Mouse (Mus musculus) left cerebral cortex, postnatal 14 days (tissue): ENCODE results near the gene Scaf1. TPM values are rescaled to one million over a fixed set of nuclear protein-coding genes. Genes with fewer than 3 reads are reported as not detected.
"Not testable (repeated sequence)": the region's sequence is repeated elsewhere in the genome, so short reads cannot be mapped to it uniquely, and the experiment has no call there.

Source experiments
- DNase-seq, 2 experiments: peaks; one replicate each; pipeline ENCODE4 v3.0.0; 2021 to 2022; ENCODE audit warnings: low spot score in 2 of 2, mixed read lengths in 1 of 2
- intact Hi-C: fragments of 180-260 bp; cut with DNase I; formaldehyde crosslinking; loops from one replicate; pipeline ENCODE4 v1.15.1; 2025
- total RNA-seq, 2 experiments: library from RNA; stranded (reverse); gene quantifications; 2 replicates each; pipeline ENCODE4 v1.2.3; 2021

Gene Scaf1
- total RNA-seq, 2 experiments from 2014 or later = 153 to 162 TPM

GRCm38 (mm10) chr7:45023711-45024110 lies 7.5 kb upstream of the Scaf1 start:
- intact Hi-C loops, DNase-seq: not testable (repeated sequence)

- intact Hi-C loops = no loop called here
- DNase-seq = no peak
Observed at GRCm38 (mm10) chr7:45020225-45020624, 4.1 kb upstream of the Scaf1 start.

- no peak for DNase-seq
- intact Hi-C loops = loop anchor here (5.0 kb wide), 1 partner anchor 33 kb away; the partner anchor contains the start of gene Prr12
Observed at GRCm38 (mm10) chr7:45019031-45019571, 2.9 kb upstream of the Scaf1 start.

GRCm38 (mm10) chr7:45017242-45018061 lies 1.3 kb upstream of the Scaf1 start, which contains the start of gene Rras:
Gene Rras (plus strand): TSS chr7:45017961.
- DNase-seq = peak; percentile 80 to 88
- intact Hi-C loops = loop anchor here (5.0 kb wide), 1 partner anchor 35 kb away; the partner anchor contains the start of gene Prr12

- intact Hi-C loops = loop anchor here (5.0 kb wide), 1 partner anchor 36 kb away; the partner anchor contains the start of gene Prr12
- DNase-seq = no peak
Observed at GRCm38 (mm10) chr7:45016761-45017160, 598 bp upstream of the Scaf1 start.

- intact Hi-C loops = loop anchor here (5.0 kb wide), 1 partner anchor 37 kb away; the partner anchor contains the start of gene Prr12
Observed at GRCm38 (mm10) chr7:45015344-45015956, 713 bp downstream of the Scaf1 start.

GRCm38 (mm10) chr7:45014096-45014451 lies 2.1 kb downstream of the Scaf1 start:
- DNase-seq = no peak
- intact Hi-C loops = no loop called here

More at GRCm38 (mm10) chr7:45015344-45015956, 713 bp downstream of the Scaf1 start:
- DNase-seq = peak in 1 of 2 experiments; percentile 35

- intact Hi-C loops = no loop called here
- no peak for DNase-seq
Observed at GRCm38 (mm10) chr7:45013366-45014095, 2.6 kb downstream of the Scaf1 start.

- intact Hi-C loops = no loop called here
- no peak for DNase-seq
Observed at GRCm38 (mm10) chr7:45012824-45013223, 3.3 kb downstream of the Scaf1 start.

- DNase-seq = no peak
- intact Hi-C loops = no loop called here
Observed at GRCm38 (mm10) chr7:45012011-45012410, 4.2 kb downstream of the Scaf1 start.

- DNase-seq = no peak
- intact Hi-C loops = no loop called here
Observed at GRCm38 (mm10) chr7:45008411-45008810, 7.8 kb downstream of the Scaf1 start.

GRCm38 (mm10) chr7:45007846-45008245 lies 8.3 kb downstream of the Scaf1 start:
- DNase-seq = no peak
- intact Hi-C loops = no loop called here

- intact Hi-C loops = no loop called here
- DNase-seq = no peak
Observed at GRCm38 (mm10) chr7:45007141-45007540, 9.0 kb downstream of the Scaf1 start.

GRCm38 (mm10) chr7:45006503-45006902 lies 9.7 kb downstream of the Scaf1 start:
- no peak for DNase-seq
- intact Hi-C loops = no loop called here

GRCm38 (mm10) chr7:45005321-45005992 lies 10.7 kb downstream of the Scaf1 start:
- DNase-seq = no peak
- intact Hi-C loops = no loop called here

GRCm38 (mm10) chr7:45004546-45004945 lies 11.6 kb downstream of the Scaf1 start:
- DNase-seq = no peak
- intact Hi-C loops = no loop called here

GRCm38 (mm10) chr7:45002440-45002839 lies 13.7 kb downstream of the Scaf1 start:
- intact Hi-C loops = no loop called here
- no peak for DNase-seq

- no peak for DNase-seq
- intact Hi-C loops = no loop called here
Observed at GRCm38 (mm10) chr7:45000539-45001114, 15.5 kb downstream of the Scaf1 start.

- DNase-seq = no peak
- intact Hi-C loops = no loop called here
Observed at GRCm38 (mm10) chr7:44999753-45000152, 16.4 kb downstream of the Scaf1 start.
